Mouse (Mus musculus) forebrain, embryonic 14.5 days (tissue): ENCODE data around the gene Col12a1. TPM values are rescaled to one million over a fixed set of nuclear protein-coding genes. Genes with fewer than 3 reads are reported as not detected.

Experiments
- ATAC-seq: fragments of 200-750 bp; cut with Nextera tagmentation; 2 replicates; pipeline ENCODE4 v1.8.0; 2017; ENCODE audit warnings: mild to moderate bottlenecking, moderate library complexity
- DNase-seq: peaks from one replicate; pipeline ENCODE4 v3.0.0-alpha.2; 2015; ENCODE audit warnings: low spot score
- H3K27ac ChIP-seq: fragments of 300-500 bp; sonication (generic); 2 replicates; pipeline ENCODE4 v1.5.1; 2014; ENCODE audit warnings: low read depth, mild to moderate bottlenecking, control low read depth, low read length, moderate library complexity
- H3K27me3 ChIP-seq: fragments of 300-500 bp; sonication (generic); replicated peaks from 2 replicates; pipeline ENCODE4 v1.6.1; 2014; ENCODE audit warnings: low read length, control low read depth, mixed read lengths; ENCODE audit not compliant: control insufficient read depth, insufficient read depth
- H3K36me3 ChIP-seq: fragments of 300-500 bp; sonication (generic); 2 replicates; pipeline ENCODE4 v1.6.1; 2014; ENCODE audit warnings: low read length, control low read depth; ENCODE audit not compliant: control insufficient read depth, insufficient read depth
- H3K4me1 ChIP-seq: fragments of 300-500 bp; sonication (generic); 2 replicates; pipeline ENCODE4 v1.6.1; 2014; ENCODE audit warnings: antibody characterized with exemption, low read length, control low read depth; ENCODE audit not compliant: control insufficient read depth, insufficient read depth
- H3K4me2 ChIP-seq: fragments of 300-500 bp; sonication (generic); 2 replicates; pipeline ENCODE4 v1.6.1; 2014; ENCODE audit warnings: mild to moderate bottlenecking, control low read depth, low read length
- H3K4me3 ChIP-seq: fragments of 300-500 bp; sonication (generic); 2 replicates; pipeline ENCODE4 v1.5.1; 2014; ENCODE audit warnings: low read depth, low read length, control low read depth
- H3K9ac ChIP-seq: fragments of 300-500 bp; sonication (generic); 2 replicates; pipeline ENCODE4 v1.6.1; 2014; ENCODE audit warnings: mild to moderate bottlenecking, low read length, control low read depth, moderate library complexity
- H3K9me3 ChIP-seq: fragments of 300-500 bp; sonication (generic); replicated peaks from 2 replicates; pipeline ENCODE4 v1.6.1; 2016; ENCODE audit warnings: low read length, control low read depth, mixed read lengths; ENCODE audit not compliant: control insufficient read depth
- WGBS: fragments of 180-500 bp; shearing (Covaris S2); extraction: QIAGEN DNeasy Blood & Tissue Kit; methylation state at CpG from one replicate; pipeline ENCODE4 v1.1.7; 2014; 5-methylcytosine and 5-hydroxymethylcytosine counted together
- polyA plus RNA-seq: library from polyadenylated mRNA; unstranded; fragments of >200 nt; fragmentation: Nextera tagmentation; extraction: Ambion mirVana; gene quantifications from 2 replicates; pipeline ENCODE4 v1.2.1, GENCODE M21; 2014

Gene Col12a1
- polyA plus RNA-seq, 1 experiment from 2014 or later = 5.0 TPM

DNA sequence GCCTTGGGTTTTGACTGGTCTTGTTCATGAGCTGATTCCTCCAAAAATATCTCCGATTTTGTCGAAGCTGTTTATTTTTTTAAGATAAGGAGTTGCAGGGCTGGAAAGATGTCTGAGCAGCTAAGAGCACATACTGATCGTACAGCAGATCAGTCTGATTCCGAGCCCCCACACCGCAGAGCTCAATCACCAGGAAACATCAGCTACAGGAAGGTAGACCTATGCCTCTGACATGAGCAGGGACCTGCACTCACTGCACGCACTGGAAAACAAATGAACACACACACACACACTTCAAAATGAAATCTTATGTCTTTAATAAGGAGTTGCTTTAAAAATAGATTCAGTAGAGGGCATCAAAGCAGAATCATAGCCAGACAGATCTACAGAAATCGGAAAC lies 32.1 kb upstream of the Col12a1 start:
- H3K27me3 ChIP-seq = no peaks in the 10 kb centered on the region
- DNase-seq = no peak
- 91% methylated on average over 7 of the region's 7 CpGs for WGBS
- H3K9ac ChIP-seq = no peak overlapping the region
- H3K27ac ChIP-seq = no peak overlapping the region
- ATAC-seq = no peak
- no peak overlapping the region for H3K4me3 ChIP-seq
- H3K4me1 ChIP-seq = no peaks in the 10 kb centered on the region
- peaks cover 31% of the 10 kb centered on the region for H3K36me3 ChIP-seq
- H3K9me3 ChIP-seq = no peaks in the 10 kb centered on the region
- no peak overlapping the region for H3K4me2 ChIP-seq

DNA sequence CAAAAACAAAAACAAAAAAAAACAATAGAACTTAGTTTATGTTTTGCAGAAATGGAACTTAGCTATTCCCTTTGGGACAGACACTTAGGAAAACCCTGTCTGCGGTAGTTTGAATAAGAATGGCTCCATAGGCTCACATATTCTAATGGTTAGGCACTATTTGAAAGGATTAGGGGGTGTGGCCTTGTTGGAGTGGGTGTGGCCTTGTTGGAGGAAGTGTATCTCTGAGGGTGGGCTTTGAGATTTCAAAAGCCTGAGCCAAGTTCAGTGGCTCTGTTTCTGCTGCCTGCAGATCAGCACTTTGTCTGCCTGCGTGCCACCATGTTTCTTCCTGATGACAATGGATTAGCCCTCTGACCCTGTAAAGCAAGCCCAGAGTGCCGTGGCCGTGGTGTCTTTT lies 26.4 kb upstream of the Col12a1 start:
- Histone ChIP-seq H3K9me3 (no peaks in the 10 kb centered on the region), H3K36me3 (no peaks in the 10 kb centered on the region), H3K4me2 (no peak overlapping the region), H3K4me1 (no peaks in the 10 kb centered on the region), H3K4me3 (no peak overlapping the region), H3K27me3 (no peaks in the 10 kb centered on the region), H3K9ac (no peak overlapping the region), H3K27ac (no peak overlapping the region)
- no peak for DNase-seq
- 52% methylated on average over 4 of the region's 4 CpGs for WGBS
- ATAC-seq = no peak

DNA sequence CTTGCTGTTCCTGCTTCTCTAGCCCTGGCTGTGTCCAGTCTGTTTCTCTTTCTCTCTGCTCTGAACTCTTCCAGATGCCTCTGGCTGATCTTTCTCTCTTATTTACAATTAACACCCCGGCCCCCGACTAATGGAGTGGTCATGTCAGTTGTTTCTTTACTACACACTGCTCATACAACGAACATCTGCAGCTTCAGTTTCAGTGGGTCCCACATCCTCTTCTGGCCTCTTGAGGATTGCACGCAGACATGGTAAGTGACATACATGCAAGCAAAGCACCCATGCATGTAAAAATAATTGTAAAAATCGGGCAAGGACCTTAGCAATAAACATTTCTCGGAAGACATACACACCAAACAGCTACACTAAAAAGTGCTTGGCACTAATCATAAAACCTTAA lies 17.0 kb upstream of the Col12a1 start:
- WGBS = 92% methylated on average over 6 of the region's 6 CpGs
- Histone ChIP-seq H3K36me3 (no peaks in the 10 kb centered on the region), H3K9me3 (no peaks in the 10 kb centered on the region), H3K4me1 (no peaks in the 10 kb centered on the region), H3K27ac (no peak overlapping the region), H3K4me2 (no peak overlapping the region), H3K9ac (no peak overlapping the region), H3K27me3 (no peaks in the 10 kb centered on the region), H3K4me3 (no peak overlapping the region)
- DNase-seq = no peak
- no peak for ATAC-seq

DNA sequence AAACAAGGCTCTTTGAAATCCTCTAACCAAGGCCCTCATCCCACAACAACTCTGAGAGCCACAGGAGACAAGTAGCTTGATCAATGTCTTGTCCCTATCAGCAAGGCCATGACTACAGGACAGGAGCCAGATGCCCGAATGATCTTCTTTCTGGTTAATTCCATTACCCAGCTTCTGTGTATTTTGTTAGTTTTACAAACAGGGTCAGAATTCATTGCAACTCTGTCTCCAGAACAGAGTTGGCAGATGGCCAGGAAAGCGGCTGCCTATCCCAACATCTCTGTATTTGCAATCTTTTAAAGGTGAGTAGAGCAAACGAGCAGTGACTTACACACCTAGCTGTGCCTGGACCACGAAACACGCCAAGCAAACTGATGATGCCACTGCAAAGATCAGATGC lies 11.7 kb upstream of the Col12a1 start:
- DNase-seq = no peak
- Histone ChIP-seq H3K36me3 (no peaks in the 10 kb centered on the region), H3K9me3 (no peaks in the 10 kb centered on the region), H3K27ac (no peak overlapping the region), H3K4me2 (no peak overlapping the region), H3K4me3 (no peak overlapping the region), H3K9ac (no peak overlapping the region), H3K4me1 (no peaks in the 10 kb centered on the region), H3K27me3 (no peaks in the 10 kb centered on the region)
- WGBS = 85% methylated on average over 5 of the region's 5 CpGs
- ATAC-seq = no peak

DNA sequence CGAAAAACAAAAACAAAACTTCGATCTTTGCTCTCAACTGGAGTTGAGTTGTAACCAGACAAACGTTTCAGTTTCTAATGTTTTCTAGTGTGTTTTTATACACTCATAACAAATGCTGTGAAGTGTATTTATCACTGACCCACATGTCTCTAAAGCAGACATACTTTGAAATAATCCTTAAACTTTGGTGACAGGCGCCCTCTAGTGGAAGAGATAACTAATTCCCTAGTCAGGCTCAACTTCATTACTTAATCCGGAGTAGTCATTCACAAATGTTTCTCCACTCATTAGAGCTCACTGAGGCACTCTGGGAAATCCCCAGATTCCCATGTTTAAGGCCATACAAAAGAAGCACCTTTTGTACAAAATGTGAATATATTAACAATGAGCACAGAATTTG lies 4.5 kb upstream of the Col12a1 start:
- no peak overlapping the region for H3K4me3 ChIP-seq
- no peaks in the 10 kb centered on the region for H3K36me3 ChIP-seq
- no peak overlapping the region for H3K27ac ChIP-seq
- WGBS = 34% methylated on average over 5 of the region's 5 CpGs
- H3K4me2 ChIP-seq = no peak overlapping the region
- H3K27me3 ChIP-seq = peaks cover 23% of the 10 kb centered on the region
- ATAC-seq (no peak), DNase-seq (peak; percentile 84)
- H3K4me1 ChIP-seq = peaks cover 1% of the 10 kb centered on the region; the same call in 1 of the 2 replicates
- no peaks in the 10 kb centered on the region for H3K9me3 ChIP-seq
- no peak overlapping the region for H3K9ac ChIP-seq

DNA sequence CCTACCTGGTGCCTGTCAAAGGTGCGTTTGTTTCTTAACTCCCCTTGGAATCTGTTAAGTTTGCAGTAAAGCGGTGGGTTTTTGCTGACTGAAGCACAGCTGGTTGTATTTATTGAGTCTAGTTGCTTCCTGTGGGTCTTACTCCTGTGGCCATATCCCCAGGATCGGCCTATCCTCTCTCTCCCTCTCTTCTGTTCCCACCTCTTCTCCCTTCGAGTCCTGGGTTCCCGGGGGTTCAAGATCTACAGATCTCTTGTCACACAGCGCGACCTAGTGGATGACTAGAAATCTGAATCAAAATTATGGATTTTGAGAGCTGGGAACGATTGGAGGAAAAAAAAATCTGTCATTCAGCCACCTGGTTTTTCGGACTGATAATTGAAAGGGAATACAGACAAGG lies 2.4 kb upstream of the Col12a1 start:
- peaks cover 7% of the 10 kb centered on the region; the same call in 1 of the 2 replicates for H3K4me1 ChIP-seq
- DNase-seq = peak; percentile 89
- H3K36me3 ChIP-seq = no peaks in the 10 kb centered on the region
- no peak overlapping the region for H3K4me3 ChIP-seq
- peaks cover 33% of the 10 kb centered on the region for H3K27me3 ChIP-seq
- ATAC-seq = peak; percentile 25; the same call in 1 of the 2 replicates
- H3K9me3 ChIP-seq = no peaks in the 10 kb centered on the region
- no peak overlapping the region for H3K9ac ChIP-seq
- no peak overlapping the region for H3K27ac ChIP-seq
- 8% methylated on average over 9 of the region's 9 CpGs for WGBS
- no peak overlapping the region for H3K4me2 ChIP-seq

DNA sequence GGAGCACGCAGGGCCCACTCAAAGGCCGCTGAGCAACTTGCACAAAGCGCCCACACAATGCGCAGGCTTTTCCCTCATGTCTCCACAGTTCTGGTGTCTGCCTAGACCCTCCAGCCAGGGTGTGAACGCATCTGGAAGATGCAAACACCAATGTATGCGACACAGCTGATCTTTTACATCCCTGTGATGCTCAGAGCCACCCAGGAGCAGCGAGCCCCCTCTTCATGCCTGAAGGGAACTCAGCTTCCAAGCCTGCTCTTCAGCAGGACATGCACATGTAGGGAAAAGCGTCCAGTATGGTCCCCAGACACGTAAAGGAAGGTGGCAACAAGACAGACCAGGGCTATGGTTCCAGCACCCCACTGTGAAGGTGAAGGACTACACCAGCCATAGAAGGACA lies 1.5 kb upstream of the Col12a1 start:
- 28% methylated on average over 9 of the region's 9 CpGs for WGBS
- Histone ChIP-seq H3K4me3 (peak overlapping the region; percentile 49; the same call in 1 of the 2 replicates), H3K9me3 (no peaks in the 10 kb centered on the region), H3K36me3 (no peaks in the 10 kb centered on the region), H3K27me3 (peaks cover 33% of the 10 kb centered on the region), H3K27ac (no peak overlapping the region), H3K9ac (no peak overlapping the region), H3K4me1 (peaks cover 7% of the 10 kb centered on the region; the same call in 1 of the 2 replicates), H3K4me2 (no peak overlapping the region)
- DNase-seq (peak; percentile 5), ATAC-seq (no peak)

DNA sequence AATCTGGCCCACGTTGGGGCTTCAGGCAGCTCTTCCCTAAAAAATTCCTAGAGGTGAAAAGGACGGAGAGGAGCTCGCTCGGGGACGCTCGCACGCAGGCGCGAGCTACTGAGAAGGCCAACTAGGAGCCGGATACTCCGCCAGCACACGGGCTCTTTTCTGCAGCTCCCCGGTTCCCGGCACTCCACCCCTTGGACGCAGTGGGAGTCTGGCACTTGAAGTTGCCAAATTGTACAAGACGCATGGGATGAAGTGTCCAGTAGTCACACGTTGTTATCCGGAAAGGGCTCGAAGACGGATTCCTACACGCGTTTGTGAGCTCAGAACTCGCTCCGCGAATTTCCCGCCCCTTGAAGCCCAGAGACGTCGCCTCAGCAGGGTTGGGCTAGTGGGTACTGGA lies 820 bp upstream of the Col12a1 start:
- peak; percentile 52 for DNase-seq
- peaks cover 33% of the 10 kb centered on the region for H3K27me3 ChIP-seq
- H3K9ac ChIP-seq = peak overlapping the region; percentile 61; the same call in 1 of the 2 replicates
- 1% methylated on average over 28 of the region's 28 CpGs for WGBS
- H3K4me3 ChIP-seq = peak overlapping the region; percentile 49
- no peak for ATAC-seq
- H3K9me3 ChIP-seq = no peaks in the 10 kb centered on the region
- H3K4me2 ChIP-seq = peak overlapping the region; percentile 93
- H3K36me3 ChIP-seq = no peaks in the 10 kb centered on the region
- H3K27ac ChIP-seq = no peak overlapping the region
- H3K4me1 ChIP-seq = peaks cover 7% of the 10 kb centered on the region

DNA sequence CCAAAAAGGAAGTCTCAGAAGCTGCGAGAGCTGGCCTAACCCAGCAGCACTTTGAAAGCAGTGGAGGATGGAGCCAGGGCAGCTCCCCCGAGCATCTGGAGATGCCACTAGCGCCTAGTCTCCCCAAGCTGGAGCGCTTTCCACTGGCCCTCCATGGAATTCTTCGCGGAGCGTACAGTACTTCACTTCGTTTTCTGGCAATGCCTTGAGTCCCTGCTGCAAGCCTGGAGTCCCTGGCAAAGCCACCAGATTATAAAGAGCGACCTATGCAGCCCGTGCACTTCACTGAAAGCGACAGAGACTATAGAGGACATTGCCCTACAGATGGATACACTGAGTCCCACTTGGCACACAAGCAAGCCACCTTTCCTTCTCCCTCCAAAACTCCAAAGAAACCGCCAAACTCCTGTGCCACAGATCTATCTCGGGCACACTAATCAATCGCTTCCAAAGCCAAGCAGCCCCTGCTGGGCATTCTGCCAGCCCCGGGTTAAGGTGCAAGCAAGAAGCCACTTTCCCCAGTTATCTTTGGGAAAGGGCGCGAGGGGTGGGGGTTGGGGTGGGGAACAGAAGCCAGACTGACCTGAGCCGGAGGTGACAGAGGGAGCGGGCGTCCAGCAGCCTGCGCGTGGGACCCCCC lies 675 bp downstream of the Col12a1 start:
- DNase-seq (peak; percentile 38), ATAC-seq (peak; percentile 7; the same call in 1 of the 2 replicates)
- WGBS = under 1% methylated on average over 22 of the region's 22 CpGs
- Histone ChIP-seq H3K27me3 (peaks cover 33% of the 10 kb centered on the region), H3K4me3 (peak overlapping the region; percentile 49), H3K9ac (peak overlapping the region; percentile 61), H3K4me2 (peak overlapping the region; percentile 93), H3K27ac (no peak overlapping the region), H3K36me3 (no peaks in the 10 kb centered on the region), H3K9me3 (no peaks in the 10 kb centered on the region), H3K4me1 (peaks cover 11% of the 10 kb centered on the region)
